In genomic region chr3:152668239-152668638, GRCm38 (mm10) we compare ENCODE assay signal across 8 mouse cellular contexts. TPM values are rescaled to one million over a fixed set of nuclear protein-coding genes. Genes with fewer than 3 reads are reported as not detected.
DNase-seq lines count a peak whose midpoint lies in the region; ATAC-seq and TF ChIP-seq lines count a peak whose summit lies in the region.

Gene Ak5, minus strand, starts transcription at chr3:152668360.

- peak within 1 kb of the TSS; percentile 47 for H3K4me3 ChIP-seq in heart, postnatal 0 days (ENCODE audit: low read depth, low read length)
- peak within 1 kb of the TSS; percentile 10; the same call in 1 of the 2 replicates for H3K4me3 ChIP-seq in brown adipose tissue, adult 24 weeks (ENCODE audit: insufficient read depth, low read depth, low read length)
- peak within 1 kb of the TSS; percentile 48 for H3K4me3 ChIP-seq in hindbrain, embryonic 16.5 days (ENCODE audit: low read length)

- TF ChIP-seq CTCF in heart, postnatal 0 days (IDR thresholded peaks at IDR 0.05; ENCODE audit: low read depth) = no peak

- ATAC-seq in heart, postnatal 0 days (ENCODE audit: insufficient read depth, low read depth) = no peak
- no peak; the same call in 1 of the 2 replicates for ATAC-seq in hindbrain, embryonic 16.5 days
- ATAC-seq in megakaryocyte progenitor cell, adult 5-6 weeks (replicated peaks; ENCODE audit: poor library complexity) = 0 out of 2 replicates have a peak, but pooled peaks have one; percentile 33

- intact Hi-C loops in heart, postnatal 36 days (cut with DNase I) = no loop called here

- WGBS in heart, postnatal 0 days = 2% methylated on average over 4 of the region's 5 CpGs
- 5% methylated on average over 3 of the region's 5 CpGs for WGBS in hindbrain, embryonic 16.5 days

- H3K27ac ChIP-seq in heart, postnatal 0 days (ENCODE audit: low read depth) = no peak within 1 kb of the TSS
- no peak within 1 kb of the TSS for H3K27ac ChIP-seq in brown adipose tissue, adult 24 weeks (replicated peaks; ENCODE audit: low read depth, low read length)
- H3K27ac ChIP-seq in hindbrain, embryonic 16.5 days (ENCODE audit: low read depth, low read length) = peak within 1 kb of the TSS; percentile 3; the same call in 1 of the 2 replicates

- no peaks in the 10 kb centered on the region for H3K36me3 ChIP-seq in heart, postnatal 0 days (replicated peaks; ENCODE audit: control insufficient read depth, insufficient read depth, low read length)
- H3K36me3 ChIP-seq in hindbrain, embryonic 16.5 days (ENCODE audit: control insufficient read depth, insufficient read depth, low read length) = no peaks in the 10 kb centered on the region

- no peak within 1 kb of the TSS for H3K9ac ChIP-seq in heart, postnatal 0 days (replicated peaks; ENCODE audit: low read depth, low read length)
- peak within 1 kb of the TSS; percentile 73 for H3K9ac ChIP-seq in hindbrain, embryonic 16.5 days (ENCODE audit: low read depth, low read length)

- no peak for DNase-seq in heart, postnatal 0 days (ENCODE audit: low spot score)
- DNase-seq in heart, postnatal 36 days = no peak
- no peak for DNase-seq in cerebellum, postnatal 10 days
- no peak for DNase-seq in right cerebral cortex, postnatal 25 days
- DNase-seq in yolk sac, embryonic 10.5 days (ENCODE audit: low spot score) = no peak

- H3K4me2 ChIP-seq in heart, postnatal 0 days (ENCODE audit: low read depth, low read length) = peak within 1 kb of the TSS; percentile 68
- peak within 1 kb of the TSS; percentile 98 for H3K4me2 ChIP-seq in hindbrain, embryonic 16.5 days (ENCODE audit: low read length)

- TF ChIP-seq EP300 in heart, postnatal 0 days (IDR thresholded peaks at IDR 0.05; ENCODE audit: low read depth) = no peak

- no peaks in the 10 kb centered on the region for H3K4me1 ChIP-seq in heart, postnatal 0 days (ENCODE audit: control insufficient read depth, insufficient read depth)
- H3K4me1 ChIP-seq in brown adipose tissue, adult 24 weeks (ENCODE audit: control insufficient read depth, insufficient read depth, insufficient read length, low read length) = no peaks in the 10 kb centered on the region
- H3K4me1 ChIP-seq in hindbrain, embryonic 16.5 days (ENCODE audit: control insufficient read depth, insufficient read depth, low read depth, low read length) = peaks cover 6% of the 10 kb centered on the region

- peaks cover 51% of the 10 kb centered on the region for H3K27me3 ChIP-seq in heart, postnatal 0 days (ENCODE audit: control insufficient read depth, insufficient read depth, low read length)
- peaks cover 5% of the 10 kb centered on the region for H3K27me3 ChIP-seq in hindbrain, embryonic 16.5 days (replicated peaks; ENCODE audit: control insufficient read depth, insufficient read depth, low read length)

- H3K9me3 ChIP-seq in heart, postnatal 0 days (replicated peaks; ENCODE audit: control insufficient read depth, low read length) = no peaks in the 10 kb centered on the region
- H3K9me3 ChIP-seq in hindbrain, embryonic 16.5 days (ENCODE audit: control insufficient read depth, low read length) = no peaks in the 10 kb centered on the region

RNA-seq across cellular contexts. Expression of gene Ak5, which starts in this region (rescaled TPM):
- total RNA-seq in heart, postnatal 0 days (2014; rRNA removed; ENCODE audit: low replicate concordance) = 0.08 TPM in 1 of 2 replicates, not detected in the other
- polyA plus RNA-seq in heart, postnatal 0 days (2015; fragmentation: Nextera tagmentation; extraction: Ambion mirVana) = 0.11 and 0.34 TPM in 2 replicates
- total RNA-seq in heart, postnatal 36 days (2021) = under 1 TPM; 0.27 to 0.31 TPM
- 0.44 TPM in 1 of 2 replicates, not detected in the other for polyA plus RNA-seq in brown adipose tissue, adult 24 weeks (2012; ENCODE audit: insufficient read depth, insufficient read length, missing spikeins)
- 19.7 and 20.7 TPM in 2 replicates for polyA plus RNA-seq in hindbrain, embryonic 16.5 days (2015; fragmentation: Nextera tagmentation; extraction: Ambion mirVana)
- 0.05 TPM in 1 of 2 replicates, not detected in the other for total RNA-seq in megakaryocyte progenitor cell, adult 5-6 weeks (2015)
- not detected in 2 replicates for total RNA-seq in megakaryocyte progenitor cell, adult 5-6 weeks (2017)

Comparison
In these comparisons a context has a peak if more than half of its experiments do, and no peak if none do; other contexts are left out.
1. RNA of gene Ak5 (polyA plus RNA-seq): 19.7 to 20.7 TPM in hindbrain, embryonic 16.5 days; 0.44 TPM in brown adipose tissue, adult 24 weeks and 0.11 to 0.34 TPM in heart, postnatal 0 days; every median in the first group is over 10 times any median in the second.
2. Peak in ATAC-seq in megakaryocyte progenitor cell, adult 5-6 weeks; RNA of the gene not detected or under 1 TPM.
3. Peak in every context shown above with its lines, with median percentiles within 50 percentile points of each other: H3K4me3 ChIP-seq.